Mouse (Mus musculus) heart, postnatal 14 days (tissue): ENCODE results near the gene Gm9780. TPM values are rescaled to one million over a fixed set of nuclear protein-coding genes. Genes with fewer than 3 reads are reported as not detected.
"Not testable (repeated sequence)": the region's sequence is repeated elsewhere in the genome, so short reads cannot be mapped to it uniquely, and the experiment has no call there.

Experiments
- DNase-seq, 2 experiments: peaks; one replicate each; pipeline ENCODE4 v3.0.0; 2021 to 2022
- intact Hi-C: fragments of 180-260 bp; cut with DNase I; formaldehyde crosslinking; loops from one replicate; pipeline ENCODE4 v1.15.1; 2025
- total RNA-seq, 2 experiments: library from RNA; stranded (reverse); gene quantifications; 2 replicates each; pipeline ENCODE4 v1.2.3; 2021

Gm9780 gene
- total RNA-seq, 2 experiments from 2014 or later: 21.2 to 24.0 TPM

DNA sequence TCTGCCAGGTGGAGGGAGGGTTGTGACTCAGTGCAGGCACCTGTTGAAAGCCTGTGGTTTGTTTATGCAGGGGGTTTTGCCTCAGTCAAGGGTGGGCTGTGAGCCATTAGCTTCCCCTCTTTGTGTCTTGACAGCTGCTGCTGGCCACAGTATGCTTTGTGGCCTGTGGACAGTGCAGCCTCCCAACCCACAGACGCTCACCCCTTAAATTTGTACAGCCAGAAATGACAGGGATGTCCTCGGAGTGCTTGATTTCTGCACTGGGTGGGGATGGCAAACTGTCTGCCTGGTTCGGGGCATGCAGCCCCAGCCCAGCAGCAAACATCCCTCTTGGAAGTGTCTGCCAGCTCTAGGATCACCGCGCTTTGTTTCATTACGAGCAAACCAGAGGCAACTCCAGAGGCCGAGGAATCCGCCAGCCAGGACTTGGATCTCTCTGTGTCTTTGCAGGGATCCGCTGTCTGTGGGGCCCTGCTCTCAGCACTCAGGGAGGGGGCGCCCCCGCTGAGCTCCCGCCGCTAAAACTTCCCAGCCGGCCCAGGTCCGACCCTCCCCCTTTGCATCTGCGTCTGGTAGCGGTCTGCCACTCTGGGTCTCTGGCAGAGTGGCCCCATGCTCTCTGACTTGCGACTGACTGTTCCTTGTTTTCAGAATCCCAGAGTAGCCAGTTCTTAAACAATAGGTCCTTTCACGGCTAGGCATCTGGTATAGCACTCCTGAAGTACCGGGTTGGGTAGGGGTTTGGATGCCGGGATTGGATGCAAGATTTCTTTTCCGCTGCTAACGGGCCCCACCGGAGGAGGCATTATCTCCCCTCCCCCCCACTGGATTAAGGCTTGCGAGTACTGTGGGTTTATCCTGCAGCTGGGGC is 63.9 kb downstream of the Gm9780 start, which contains the start of gene Duxbl1:
TSS of gene Duxbl1 (plus strand) at position 207 of the 871 bp plus-strand sequence.
- intact Hi-C loops, DNase-seq: not testable (repeated sequence)

Other genes with a start within 250 kb of the Gm9780 start
- gene Anxa11, start 200.6 kb downstream of the Gm9780 start, total RNA-seq: 10 to 100 TPM; 69.9 to 78.1 TPM
- gene Plac9a, start 139.6 kb downstream of the Gm9780 start, total RNA-seq: 1 to 10 TPM; 2.6 to 2.9 TPM
- gene Tmem254a, start 115.0 kb downstream of the Gm9780 start, total RNA-seq: 1 to 10 TPM; 1.6 to 2.1 TPM
- not detected for gene Cphx1, start 104.4 kb downstream of the Gm9780 start, total RNA-seq
- gene Duxbl1, start 64.1 kb downstream of the Gm9780 start, total RNA-seq: under 1 TPM in 1 of 2 experiments, not detected in 1; 0.39 TPM
- gene Tmem254c, start 24.6 kb upstream of the Gm9780 start, total RNA-seq: 10 to 100 TPM; 10.1 to 16.1 TPM
- not detected for gene Cphx2, start 38.8 kb upstream of the Gm9780 start, total RNA-seq
- gene Cphx3, start 39.6 kb upstream of the Gm9780 start, total RNA-seq: not detected
- gene Duxbl2, start 75.6 kb upstream of the Gm9780 start, total RNA-seq: under 1 TPM; 0.17 to 0.74 TPM
- gene Plac9b, start 139.8 kb upstream of the Gm9780 start, total RNA-seq: 10 to 100 TPM; 50.7 to 53.6 TPM
- gene Tmem254b, start 164.3 kb upstream of the Gm9780 start, total RNA-seq: 1 to 10 TPM; 3.9 to 5.9 TPM
- under 1 TPM in 1 of 2 experiments, not detected in 1; 0.17 TPM for gene Duxbl3, start 215.3 kb upstream of the Gm9780 start, total RNA-seq